Mouse (Mus musculus) CD4-positive, CD25-positive, alpha-beta regulatory T cell, adult 4 months (primary cell): Measurements from ENCODE around the gene Ccdc121. TPM values are rescaled to one million over a fixed set of nuclear protein-coding genes. Genes with fewer than 3 reads are reported as not detected.
"Not testable (repeated sequence)": the region's sequence is repeated elsewhere in the genome, so short reads cannot be mapped to it uniquely, and the experiment has no call there.

Experiments
- ATAC-seq: one replicate; pipeline ENCODE4 v1.8.0; 2017
- polyA plus RNA-seq, 2 experiments: library from polyadenylated mRNA; unstranded; fragments of 100-300 nt; shearing (Covaris generic); gene quantifications; one replicate each; pipeline ENCODE4 v1.2.1; 2017

The Ccdc121 gene
- polyA plus RNA-seq, 2 experiments from 2014 or later: not detected

GRCm38 (mm10) chr1:181510855-181511254 is 396 bp downstream of the Ccdc121 start:
- not testable (repeated sequence) for ATAC-seq

- ATAC-seq: no peak
Observed at GRCm38 (mm10) chr1:181505367-181505766, 5.9 kb downstream of the Ccdc121 start.

- ATAC-seq: no peak
Observed at GRCm38 (mm10) chr1:181503471-181503870, 7.8 kb downstream of the Ccdc121 start.

GRCm38 (mm10) chr1:181484696-181485095 is 26.6 kb downstream of the Ccdc121 start:
- ATAC-seq: no peak

- ATAC-seq: no peak
Observed at GRCm38 (mm10) chr1:181476557-181476956, 34.7 kb downstream of the Ccdc121 start.

GRCm38 (mm10) chr1:181476141-181476540 is 35.1 kb downstream of the Ccdc121 start:
- ATAC-seq: no peak

- no peak for ATAC-seq
Observed at GRCm38 (mm10) chr1:181469415-181469814, 41.8 kb downstream of the Ccdc121 start.

GRCm38 (mm10) chr1:181467321-181467670 is 44.0 kb downstream of the Ccdc121 start:
- no peak for ATAC-seq

GRCm38 (mm10) chr1:181466601-181467320 is 44.5 kb downstream of the Ccdc121 start:
- no peak for ATAC-seq

GRCm38 (mm10) chr1:181466040-181466439 is 45.2 kb downstream of the Ccdc121 start:
- ATAC-seq: no peak

GRCm38 (mm10) chr1:181465027-181465426 is 46.2 kb downstream of the Ccdc121 start:
- ATAC-seq: no peak

- no peak for ATAC-seq
Observed at GRCm38 (mm10) chr1:181462906-181463179, 48.4 kb downstream of the Ccdc121 start.

GRCm38 (mm10) chr1:181462051-181462905 is 49.0 kb downstream of the Ccdc121 start:
- ATAC-seq: no peak

- ATAC-seq: no peak
Observed at GRCm38 (mm10) chr1:181461484-181461883, 49.8 kb downstream of the Ccdc121 start.

GRCm38 (mm10) chr1:181460283-181460682 is 51.0 kb downstream of the Ccdc121 start:
- no peak for ATAC-seq

Other genes with a start within 250 kb of the Ccdc121 start
- gene Cnih3, start 158.8 kb downstream of the Ccdc121 start, polyA plus RNA-seq: not detected
- 1 to 10 TPM; 3.3 to 3.4 TPM for gene Dnah14, start 65.1 kb upstream of the Ccdc121 start, polyA plus RNA-seq